Mouse (Mus musculus) splenic B cell, adult 2 months (primary cell): ENCODE results near the gene Itgb1.

Experiments
- DNase-seq: peaks from one replicate; pipeline ENCODE4 v3.0.0-alpha.2; 2011; ENCODE audit warnings: low read depth, low spot score
- H3K27me3 ChIP-seq: 2 replicates; pipeline ENCODE4 v1.6.1; 2012; ENCODE audit warnings: mild to moderate bottlenecking, low read length, moderate library complexity, mixed read lengths; ENCODE audit not compliant: control insufficient read depth, poor library complexity, insufficient read depth, severe bottlenecking
- H3K36me3 ChIP-seq: 2 replicates; pipeline ENCODE4 v1.6.1; 2012; ENCODE audit warnings: mild to moderate bottlenecking, low read length, moderate library complexity, mixed read lengths; ENCODE audit not compliant: control insufficient read depth, poor library complexity, insufficient read depth, severe bottlenecking

Gene Itgb1

GRCm38 (mm10) chr8:128671813-128672212 is 13.6 kb upstream of the Itgb1 start:
- H3K36me3 ChIP-seq, result no peaks in the 10 kb centered on the region
- H3K27me3 ChIP-seq, result no peaks in the 10 kb centered on the region

GRCm38 (mm10) chr8:128672441-128672840 is 13.0 kb upstream of the Itgb1 start:
- no peak for DNase-seq
- Histone ChIP-seq H3K36me3 (no peaks in the 10 kb centered on the region), H3K27me3 (no peaks in the 10 kb centered on the region)

More at GRCm38 (mm10) chr8:128671813-128672212, 13.6 kb upstream of the Itgb1 start:
- no peak for DNase-seq

GRCm38 (mm10) chr8:128672950-128673349 is 12.5 kb upstream of the Itgb1 start:
- Histone ChIP-seq H3K27me3 (no peaks in the 10 kb centered on the region), H3K36me3 (no peaks in the 10 kb centered on the region)
- no peak for DNase-seq

GRCm38 (mm10) chr8:128675848-128676629 is 9.4 kb upstream of the Itgb1 start:
- DNase-seq, result no peak
- Histone ChIP-seq H3K36me3 (no peaks in the 10 kb centered on the region), H3K27me3 (no peaks in the 10 kb centered on the region)

GRCm38 (mm10) chr8:128679909-128680308 is 5.5 kb upstream of the Itgb1 start:
- no peaks in the 10 kb centered on the region for H3K27me3 ChIP-seq
- no peak for DNase-seq

GRCm38 (mm10) chr8:128680548-128681325 is 4.7 kb upstream of the Itgb1 start:
- no peak for DNase-seq
- no peaks in the 10 kb centered on the region for H3K27me3 ChIP-seq
- no peaks in the 10 kb centered on the region for H3K36me3 ChIP-seq

More at GRCm38 (mm10) chr8:128679909-128680308, 5.5 kb upstream of the Itgb1 start:
- no peaks in the 10 kb centered on the region for H3K36me3 ChIP-seq

GRCm38 (mm10) chr8:128681970-128682369 is 3.5 kb upstream of the Itgb1 start:
- DNase-seq, result no peak
- H3K36me3 ChIP-seq, result no peaks in the 10 kb centered on the region
- H3K27me3 ChIP-seq, result no peaks in the 10 kb centered on the region

GRCm38 (mm10) chr8:128684609-128685506 is 596 bp upstream of the Itgb1 start:
- H3K27me3 ChIP-seq, result no peaks in the 10 kb centered on the region
- peak; percentile 25 for DNase-seq
- no peaks in the 10 kb centered on the region for H3K36me3 ChIP-seq

GRCm38 (mm10) chr8:128686429-128686990 is 1.1 kb downstream of the Itgb1 start:
- H3K27me3 ChIP-seq, result no peaks in the 10 kb centered on the region
- no peak for DNase-seq
- H3K36me3 ChIP-seq, result no peaks in the 10 kb centered on the region

GRCm38 (mm10) chr8:128688679-128689078 is 3.2 kb downstream of the Itgb1 start:
- no peak for DNase-seq
- no peaks in the 10 kb centered on the region for H3K27me3 ChIP-seq

GRCm38 (mm10) chr8:128690056-128690455 is 4.6 kb downstream of the Itgb1 start:
- DNase-seq, result no peak
- H3K36me3 ChIP-seq, result no peaks in the 10 kb centered on the region
- H3K27me3 ChIP-seq, result no peaks in the 10 kb centered on the region

More at GRCm38 (mm10) chr8:128688679-128689078, 3.2 kb downstream of the Itgb1 start:
- no peaks in the 10 kb centered on the region for H3K36me3 ChIP-seq

GRCm38 (mm10) chr8:128696701-128697397 is 11.4 kb downstream of the Itgb1 start:
- H3K36me3 ChIP-seq, result no peaks in the 10 kb centered on the region
- H3K27me3 ChIP-seq, result no peaks in the 10 kb centered on the region
- DNase-seq, result no peak

GRCm38 (mm10) chr8:128697945-128698344 is 12.5 kb downstream of the Itgb1 start:
- Histone ChIP-seq H3K36me3 (no peaks in the 10 kb centered on the region), H3K27me3 (no peaks in the 10 kb centered on the region)
- DNase-seq, result no peak

GRCm38 (mm10) chr8:128704376-128704775 is 18.9 kb downstream of the Itgb1 start:
- Histone ChIP-seq H3K27me3 (no peaks in the 10 kb centered on the region), H3K36me3 (no peaks in the 10 kb centered on the region)
- no peak for DNase-seq
